Mouse (Mus musculus): ENCODE measurements at regions not wholly inside any gene's neighbourhood (a gene's known extent, or its start where the extent isn't known, plus 50 kb on each side); places are given as distances from the start of the nearest gene placed in this dataset.

GRCm38 (mm10) chrX:68546561-68546960 is 131.8 kb upstream of the Fmr1 start:
- TF ChIP-seq MAFK (IDR thresholded peaks at IDR 0.05; ENCODE audit: insufficient read depth, low read depth, low read length) (no peak), ZNF384 (IDR thresholded peaks at IDR 0.05; ENCODE audit: low read depth, low read length) (no peak), ZC3H11A (IDR thresholded peaks at IDR 0.05; ENCODE audit: borderline replicate concordance, low read depth, low read length) (no peak), CHD2 (IDR thresholded peaks at IDR 0.05; ENCODE audit: low read depth, low read length) (no peak), HCFC1 (IDR thresholded peaks at IDR 0.05; ENCODE audit: borderline replicate concordance, insufficient read depth, low read length) (no peak)
